Mouse (Mus musculus) kidney, embryonic 15.5 days (tissue): Measurements from ENCODE around the gene Il12rb1. TPM values are rescaled to one million over a fixed set of nuclear protein-coding genes. Genes with fewer than 3 reads are reported as not detected.

Source experiments
- ATAC-seq: fragments of 200-750 bp; cut with Nextera tagmentation; replicated peaks from 2 replicates; pipeline ENCODE4 v1.8.0; 2017; ENCODE audit warnings: moderate TSS enrichment; ENCODE audit not compliant: low FRiP score
- H3K27ac ChIP-seq: fragments of 300-500 bp; sonication (generic); 2 replicates; pipeline ENCODE4 v1.5.1; 2015; ENCODE audit warnings: mild to moderate bottlenecking, inconsistent platforms
- H3K27me3 ChIP-seq: fragments of 300-500 bp; sonication (generic); 2 replicates; pipeline ENCODE4 v1.6.1; 2015; ENCODE audit warnings: inconsistent platforms
- H3K36me3 ChIP-seq: fragments of 300-500 bp; sonication (generic); 2 replicates; pipeline ENCODE4 v1.6.1; 2015; ENCODE audit warnings: inconsistent platforms
- H3K4me1 ChIP-seq: fragments of 300-500 bp; sonication (generic); 2 replicates; pipeline ENCODE4 v1.6.1; 2015; ENCODE audit warnings: inconsistent platforms
- H3K4me2 ChIP-seq: fragments of 300-500 bp; sonication (generic); 2 replicates; pipeline ENCODE4 v1.6.1; 2015; ENCODE audit warnings: moderate library complexity, mild to moderate bottlenecking, inconsistent platforms
- H3K4me3 ChIP-seq: fragments of 300-500 bp; sonication (generic); replicated peaks from 2 replicates; pipeline ENCODE4 v1.5.1; 2015; ENCODE audit warnings: mild to moderate bottlenecking, inconsistent platforms
- H3K9ac ChIP-seq: fragments of 300-500 bp; sonication (generic); 2 replicates; pipeline ENCODE4 v1.6.1; 2015; ENCODE audit warnings: mild to moderate bottlenecking, inconsistent platforms
- H3K9me3 ChIP-seq: fragments of 300-500 bp; sonication (generic); replicated peaks from 2 replicates; pipeline ENCODE4 v1.6.1; 2016; ENCODE audit warnings: inconsistent platforms
- WGBS: fragments of 180-500 bp; shearing (Covaris S2); methylation state at CpG from one replicate; pipeline ENCODE4 v1.1.7; 2015; ENCODE audit warnings: mixed read lengths; 5-methylcytosine and 5-hydroxymethylcytosine counted together
- polyA plus RNA-seq: library from polyadenylated mRNA; unstranded; fragments of >200 nt; fragmentation: Nextera tagmentation; extraction: Ambion mirVana; gene quantifications from 2 replicates; pipeline ENCODE4 v1.2.1, GENCODE M21; 2015

Il12rb1 gene
- polyA plus RNA-seq, 1 experiment from 2014 or later = 0.09 TPM

GRCm38 (mm10) chr8:70791975-70792691, 16.1 kb upstream of the Il12rb1 start:
- peak overlapping the region; percentile 88 for H3K4me2 ChIP-seq
- peaks cover 64% of the 10 kb centered on the region for H3K4me1 ChIP-seq
- peak overlapping the region; percentile 73 for H3K4me3 ChIP-seq
- no peaks in the 10 kb centered on the region for H3K9me3 ChIP-seq
- 5% methylated on average over 58 of the region's 58 CpGs for WGBS
- H3K9ac ChIP-seq = peak overlapping the region; percentile 87
- ATAC-seq = peak; percentile 82
- peaks cover 23% of the 10 kb centered on the region for H3K36me3 ChIP-seq
- H3K27ac ChIP-seq = peak overlapping the region; percentile 92
- H3K27me3 ChIP-seq = 0 out of 2 replicates have a peak, but pooled peaks cover 14% of the 10 kb centered on the region

- WGBS = 0% methylated on average over 19 of the region's 20 CpGs
- H3K4me2 ChIP-seq = peak overlapping the region; percentile 88
- H3K4me1 ChIP-seq = peaks cover 61% of the 10 kb centered on the region
- peaks cover 18% of the 10 kb centered on the region; the same call in 1 of the 2 replicates for H3K36me3 ChIP-seq
- peak overlapping the region; percentile 73 for H3K4me3 ChIP-seq
- H3K27me3 ChIP-seq = peaks cover 17% of the 10 kb centered on the region
- peak overlapping the region; percentile 92 for H3K27ac ChIP-seq
- H3K9ac ChIP-seq = peak overlapping the region; percentile 87; the same call in 1 of the 2 replicates
- no peaks in the 10 kb centered on the region for H3K9me3 ChIP-seq
- peak; percentile 60 for ATAC-seq
These were observed 15.5 kb upstream of the Il12rb1 start for GRCm38 (mm10) chr8:70792700-70793099.

- WGBS = 90% methylated on average over 2 of the region's 2 CpGs
- no peak overlapping the region for H3K9ac ChIP-seq
- no peak overlapping the region for H3K4me3 ChIP-seq
- H3K27ac ChIP-seq = no peak overlapping the region
- H3K36me3 ChIP-seq = 0 out of 2 replicates have a peak, but pooled peaks cover 5% of the 10 kb centered on the region
- peaks cover 56% of the 10 kb centered on the region for H3K4me1 ChIP-seq
- ATAC-seq = no peak
- H3K4me2 ChIP-seq = no peak overlapping the region
- H3K27me3 ChIP-seq = peaks cover 32% of the 10 kb centered on the region
- H3K9me3 ChIP-seq = no peaks in the 10 kb centered on the region
These were observed 14.0 kb upstream of the Il12rb1 start for GRCm38 (mm10) chr8:70794215-70794614.

- Histone ChIP-seq H3K4me2 (no peak overlapping the region), H3K36me3 (no peaks in the 10 kb centered on the region), H3K9me3 (no peaks in the 10 kb centered on the region), H3K27ac (no peak overlapping the region), H3K27me3 (peaks cover 43% of the 10 kb centered on the region), H3K4me1 (peaks cover 50% of the 10 kb centered on the region), H3K4me3 (no peak overlapping the region), H3K9ac (no peak overlapping the region)
- no peak for ATAC-seq
- 85% methylated on average over 2 of the region's 2 CpGs for WGBS
These were observed 12.9 kb upstream of the Il12rb1 start for GRCm38 (mm10) chr8:70795370-70795769.

GRCm38 (mm10) chr8:70796403-70797080, 11.7 kb upstream of the Il12rb1 start:
- H3K9ac ChIP-seq = peak overlapping the region; percentile 54
- H3K27me3 ChIP-seq = peaks cover 52% of the 10 kb centered on the region
- peak overlapping the region; percentile 75 for H3K4me2 ChIP-seq
- no peaks in the 10 kb centered on the region for H3K36me3 ChIP-seq
- H3K27ac ChIP-seq = no peak overlapping the region
- peaks cover 45% of the 10 kb centered on the region for H3K4me1 ChIP-seq
- WGBS = 2% methylated on average over 54 of the region's 54 CpGs
- no peaks in the 10 kb centered on the region for H3K9me3 ChIP-seq
- peak overlapping the region; percentile 62 for H3K4me3 ChIP-seq
- no peak for ATAC-seq

DNA sequence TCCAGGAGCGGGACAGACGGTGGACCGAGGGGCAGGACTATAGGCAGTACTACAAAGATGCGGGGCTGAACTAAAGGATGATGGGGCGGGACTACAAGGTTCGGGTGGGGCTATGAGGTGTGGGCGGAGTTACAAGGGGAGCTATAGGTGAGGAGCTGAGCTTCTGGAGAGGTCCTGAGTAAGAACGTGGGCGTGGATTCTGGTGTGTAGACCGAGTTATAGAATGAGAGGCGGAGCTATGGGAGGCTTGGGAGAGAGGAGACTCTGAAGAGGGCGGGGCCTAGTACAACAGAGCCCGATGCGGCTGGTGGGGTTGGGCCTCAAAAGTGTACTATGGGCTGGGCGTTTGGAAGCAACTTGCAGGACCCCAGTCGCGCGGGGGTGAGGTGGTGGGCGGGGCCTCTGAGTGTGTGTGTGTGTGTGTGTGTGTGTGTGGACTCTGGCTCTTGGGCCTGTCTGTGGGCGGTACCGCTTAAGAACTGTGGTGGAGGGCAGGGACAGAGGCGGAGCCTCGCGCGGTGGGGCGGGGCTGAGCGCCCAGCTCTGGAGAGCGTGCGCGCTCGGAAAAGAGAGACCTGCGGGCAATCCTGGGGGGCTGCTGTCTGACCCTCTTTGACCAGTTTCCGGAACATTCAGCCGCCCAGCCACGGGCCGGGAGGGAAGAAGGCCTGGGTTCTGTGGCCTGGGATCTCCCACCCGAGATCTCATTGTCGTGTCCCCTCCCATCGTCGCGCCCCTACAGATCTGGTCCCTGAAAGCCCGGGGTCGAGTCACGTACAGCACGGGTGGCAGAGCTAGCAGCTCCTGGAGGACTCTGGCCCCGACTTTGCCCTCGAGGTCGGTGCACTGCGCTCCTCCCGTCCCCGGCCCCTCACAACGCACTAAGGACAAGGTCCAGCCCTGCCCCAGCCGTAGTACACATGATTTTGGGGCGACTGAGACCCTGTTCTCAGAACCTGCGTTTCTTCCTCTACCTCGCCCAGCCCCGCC, 10.9 kb upstream of the Il12rb1 start:
- H3K4me2 ChIP-seq = peak overlapping the region; percentile 75
- peak overlapping the region; percentile 39 for H3K9ac ChIP-seq
- peak; percentile 86 for ATAC-seq
- no peaks in the 10 kb centered on the region for H3K36me3 ChIP-seq
- H3K27me3 ChIP-seq = peaks cover 60% of the 10 kb centered on the region
- 0% methylated on average over 57 of the region's 57 CpGs for WGBS
- no peaks in the 10 kb centered on the region for H3K9me3 ChIP-seq
- H3K4me3 ChIP-seq = peak overlapping the region; percentile 62
- H3K4me1 ChIP-seq = peaks cover 39% of the 10 kb centered on the region
- H3K27ac ChIP-seq = peak overlapping the region; percentile 61

DNA sequence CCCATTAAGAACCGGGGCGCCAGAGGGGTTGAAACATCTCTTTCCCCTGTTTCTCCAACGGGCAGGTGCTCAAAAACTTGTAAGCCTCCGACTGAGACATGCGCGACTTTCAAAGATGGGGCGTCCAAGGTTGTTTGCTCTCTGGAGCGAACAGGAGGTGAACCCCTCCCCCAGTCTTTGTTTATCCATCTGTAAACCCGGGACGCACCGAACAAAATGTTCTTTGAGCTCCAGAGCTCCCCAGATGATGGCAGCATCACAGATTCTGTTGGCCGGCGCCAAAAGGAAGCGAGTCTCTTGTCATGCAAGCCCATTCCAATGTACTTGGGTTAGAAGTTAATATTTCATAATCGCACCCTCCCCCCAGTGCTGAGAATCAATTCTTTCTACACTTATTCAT, 10.0 kb upstream of the Il12rb1 start:
- no peak overlapping the region for H3K9ac ChIP-seq
- H3K4me1 ChIP-seq = peaks cover 30% of the 10 kb centered on the region
- H3K9me3 ChIP-seq = no peaks in the 10 kb centered on the region
- H3K27me3 ChIP-seq = peaks cover 69% of the 10 kb centered on the region
- H3K36me3 ChIP-seq = no peaks in the 10 kb centered on the region
- H3K27ac ChIP-seq = no peak overlapping the region
- 13% methylated on average over 15 of the region's 15 CpGs for WGBS
- peak overlapping the region; percentile 75 for H3K4me2 ChIP-seq
- H3K4me3 ChIP-seq = peak overlapping the region; percentile 62
- no peak for ATAC-seq

DNA sequence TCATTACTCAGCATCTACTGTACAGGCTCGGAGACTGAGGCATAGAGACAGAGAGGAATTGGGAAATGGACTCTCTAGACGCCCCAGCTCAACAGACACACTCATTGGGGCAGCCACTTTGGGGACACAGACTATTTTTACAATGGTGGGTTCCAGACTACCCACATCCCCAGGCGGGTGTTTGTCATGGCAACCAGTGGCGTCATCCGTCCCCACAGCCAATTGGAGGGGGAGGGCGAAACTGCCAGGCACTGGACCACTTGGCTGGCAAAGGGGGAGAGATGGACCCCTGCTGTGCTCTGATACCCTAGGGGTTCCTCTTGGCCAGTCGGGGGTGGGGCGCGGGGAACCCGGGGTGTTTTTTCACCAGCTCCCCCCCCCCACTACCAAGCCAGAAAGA, 7.6 kb upstream of the Il12rb1 start:
- H3K4me2 ChIP-seq = no peak overlapping the region
- ATAC-seq = no peak
- H3K4me3 ChIP-seq = no peak overlapping the region
- H3K9me3 ChIP-seq = no peaks in the 10 kb centered on the region
- H3K36me3 ChIP-seq = no peaks in the 10 kb centered on the region
- no peak overlapping the region for H3K9ac ChIP-seq
- peaks cover 40% of the 10 kb centered on the region for H3K4me1 ChIP-seq
- WGBS = 48% methylated on average over 10 of the region's 10 CpGs
- no peak overlapping the region for H3K27ac ChIP-seq
- peaks cover 83% of the 10 kb centered on the region for H3K27me3 ChIP-seq

DNA sequence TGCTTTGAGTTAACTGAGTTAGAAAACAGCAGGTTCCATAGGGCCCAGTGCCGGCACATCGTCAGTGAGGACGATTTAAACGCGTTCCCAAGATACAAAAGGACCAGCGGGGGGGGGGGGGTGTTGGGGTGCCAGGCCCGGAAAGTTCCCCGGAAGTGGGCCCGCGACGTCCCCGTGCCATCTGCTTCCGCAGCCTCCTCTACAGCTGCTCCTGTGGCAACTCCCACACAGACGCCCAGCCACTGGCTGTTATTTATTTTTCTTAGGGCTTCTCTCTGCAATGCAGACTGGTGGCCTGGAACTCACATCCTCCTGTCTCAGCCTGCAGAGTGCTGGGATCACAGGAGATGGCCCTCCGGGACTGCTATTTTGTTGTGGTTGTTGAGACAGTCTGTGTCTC, 7.1 kb upstream of the Il12rb1 start:
- 26% methylated on average over 15 of the region's 15 CpGs for WGBS
- Histone ChIP-seq H3K4me2 (no peak overlapping the region), H3K27ac (no peak overlapping the region), H3K9me3 (no peaks in the 10 kb centered on the region), H3K36me3 (no peaks in the 10 kb centered on the region), H3K27me3 (peaks cover 82% of the 10 kb centered on the region), H3K4me1 (peaks cover 38% of the 10 kb centered on the region), H3K9ac (no peak overlapping the region), H3K4me3 (no peak overlapping the region)
- no peak for ATAC-seq

- Histone ChIP-seq H3K9ac (no peak overlapping the region), H3K4me1 (peaks cover 34% of the 10 kb centered on the region), H3K36me3 (no peaks in the 10 kb centered on the region), H3K4me3 (no peak overlapping the region), H3K27me3 (peaks cover 79% of the 10 kb centered on the region), H3K27ac (no peak overlapping the region), H3K9me3 (no peaks in the 10 kb centered on the region), H3K4me2 (no peak overlapping the region)
- 80% methylated on average over 1 of the region's 1 CpGs for WGBS
- no peak for ATAC-seq
These were observed 6.4 kb upstream of the Il12rb1 start for GRCm38 (mm10) chr8:70801830-70802229.

GRCm38 (mm10) chr8:70802786-70803510, 5.3 kb upstream of the Il12rb1 start:
- no peak overlapping the region for H3K4me2 ChIP-seq
- H3K4me3 ChIP-seq = no peak overlapping the region
- H3K4me1 ChIP-seq = peaks cover 29% of the 10 kb centered on the region
- ATAC-seq = no peak
- H3K36me3 ChIP-seq = no peaks in the 10 kb centered on the region
- H3K9me3 ChIP-seq = no peaks in the 10 kb centered on the region
- no peak overlapping the region for H3K27ac ChIP-seq
- H3K9ac ChIP-seq = no peak overlapping the region
- WGBS = 63% methylated on average over 11 of the region's 11 CpGs
- H3K27me3 ChIP-seq = peaks cover 76% of the 10 kb centered on the region
